Mouse (Mus musculus) lung, embryonic 16.5 days (tissue): ENCODE results near the gene Eif2ak3. TPM values are rescaled to one million over a fixed set of nuclear protein-coding genes. Genes with fewer than 3 reads are reported as not detected.
"Not testable (repeated sequence)": the region's sequence is repeated elsewhere in the genome, so short reads cannot be mapped to it uniquely, and the experiment has no call there.

Experiments
- ATAC-seq: fragments of 200-750 bp; cut with Nextera tagmentation; 2 replicates; pipeline ENCODE4 v1.8.0; 2017; ENCODE audit warnings: low read depth, mild to moderate bottlenecking, moderate library complexity
- H3K27ac ChIP-seq: fragments of 300-500 bp; sonication (generic); 2 replicates; pipeline ENCODE4 v1.5.1; 2014; ENCODE audit warnings: mild to moderate bottlenecking, control low read depth, low read length
- H3K27me3 ChIP-seq: fragments of 300-500 bp; sonication (generic); 2 replicates; pipeline ENCODE4 v1.6.1; 2014; ENCODE audit warnings: low read depth, low read length, mixed read lengths; ENCODE audit not compliant: control insufficient read depth, insufficient read depth
- H3K36me3 ChIP-seq: fragments of 300-500 bp; sonication (generic); 2 replicates; pipeline ENCODE4 v1.6.1; 2014; ENCODE audit warnings: low read length; ENCODE audit not compliant: control insufficient read depth, insufficient read depth
- H3K4me1 ChIP-seq: fragments of 300-500 bp; sonication (generic); replicated peaks from 2 replicates; pipeline ENCODE4 v1.6.1; 2014; ENCODE audit warnings: low read length, mixed read lengths; ENCODE audit not compliant: control insufficient read depth, insufficient read depth
- H3K4me2 ChIP-seq: fragments of 300-500 bp; sonication (generic); 2 replicates; pipeline ENCODE4 v1.6.1; 2014; ENCODE audit warnings: low read depth, low read length, control low read depth
- H3K4me3 ChIP-seq: fragments of 300-500 bp; sonication (generic); 2 replicates; pipeline ENCODE4 v1.5.1; 2014; ENCODE audit warnings: mild to moderate bottlenecking, low read length, control low read depth
- H3K9ac ChIP-seq: fragments of 300-500 bp; sonication (generic); 2 replicates; pipeline ENCODE4 v1.6.1; 2014; ENCODE audit warnings: low read length, control low read depth
- H3K9me3 ChIP-seq: fragments of 300-500 bp; sonication (generic); 2 replicates; pipeline ENCODE4 v1.6.1; 2016; ENCODE audit warnings: low read length; ENCODE audit not compliant: control insufficient read depth
- WGBS: fragments of 180-500 bp; shearing (Covaris S2); extraction: QIAGEN DNeasy Blood & Tissue Kit; methylation state at CpG from one replicate; pipeline ENCODE4 v1.1.7; 2014; 5-methylcytosine and 5-hydroxymethylcytosine counted together
- polyA plus RNA-seq: library from polyadenylated mRNA; unstranded; fragments of >200 nt; fragmentation: Nextera tagmentation; extraction: Ambion mirVana; gene quantifications from 2 replicates; pipeline ENCODE4 v1.2.1, GENCODE M21; 2015

Eif2ak3 gene
- polyA plus RNA-seq, 1 experiment from 2014 or later: 9.5 TPM

DNA sequence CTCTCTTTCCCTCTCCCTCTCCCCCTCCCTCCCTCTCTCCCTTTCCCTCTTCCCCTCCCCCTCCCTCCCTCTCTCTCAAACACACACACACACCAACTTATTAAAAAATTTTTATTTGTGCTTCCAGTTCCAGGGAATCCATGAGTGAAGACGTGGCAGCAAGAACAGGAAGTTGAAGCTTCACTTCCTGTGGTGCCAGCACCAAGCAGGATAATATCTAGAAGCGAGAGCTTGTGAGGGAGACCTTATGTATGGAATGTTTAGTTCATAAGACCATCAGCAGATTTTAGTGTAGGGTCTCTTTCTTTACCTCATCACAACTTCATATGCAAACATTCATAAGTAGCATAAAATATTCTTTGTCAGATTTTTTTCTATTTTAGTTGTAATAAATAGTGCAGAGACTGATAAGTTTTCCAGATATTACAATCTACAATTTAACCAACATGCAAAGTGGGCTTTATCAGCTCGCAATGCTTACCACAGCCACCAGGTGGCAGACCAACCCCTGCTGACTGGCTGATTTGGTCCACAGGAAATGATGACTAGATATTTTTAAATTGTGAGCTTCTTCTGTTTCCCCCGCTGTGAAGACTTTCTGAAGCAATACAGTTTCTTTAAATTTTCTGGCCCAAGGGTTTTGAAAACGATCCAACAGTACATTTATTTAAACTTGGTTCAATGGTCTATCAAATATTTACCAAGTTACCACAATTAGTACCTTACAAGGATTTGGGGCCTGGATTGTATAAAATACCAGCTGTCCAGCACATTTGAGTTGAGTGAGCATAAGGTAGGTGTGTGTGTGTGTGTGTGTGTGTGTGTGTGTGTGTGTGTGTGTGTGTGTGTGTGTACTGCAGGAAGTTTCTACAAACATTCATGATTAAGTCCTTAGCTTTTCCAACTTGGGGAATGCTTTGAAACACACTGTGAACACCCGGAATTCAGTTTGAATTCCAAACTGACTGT, 32.5 kb upstream of the Eif2ak3 start:
- Histone ChIP-seq H3K36me3 (no peaks in the 10 kb centered on the region), H3K27ac (peak overlapping the region; percentile 32; the same call in 1 of the 2 replicates), H3K9ac (no peak overlapping the region), H3K4me2 (no peak overlapping the region), H3K9me3 (no peaks in the 10 kb centered on the region), H3K27me3 (no peaks in the 10 kb centered on the region), H3K4me3 (no peak overlapping the region), H3K4me1 (peaks cover 4% of the 10 kb centered on the region)
- ATAC-seq: peak; percentile 68
- WGBS: 12% methylated on average over 6 of the region's 6 CpGs

DNA sequence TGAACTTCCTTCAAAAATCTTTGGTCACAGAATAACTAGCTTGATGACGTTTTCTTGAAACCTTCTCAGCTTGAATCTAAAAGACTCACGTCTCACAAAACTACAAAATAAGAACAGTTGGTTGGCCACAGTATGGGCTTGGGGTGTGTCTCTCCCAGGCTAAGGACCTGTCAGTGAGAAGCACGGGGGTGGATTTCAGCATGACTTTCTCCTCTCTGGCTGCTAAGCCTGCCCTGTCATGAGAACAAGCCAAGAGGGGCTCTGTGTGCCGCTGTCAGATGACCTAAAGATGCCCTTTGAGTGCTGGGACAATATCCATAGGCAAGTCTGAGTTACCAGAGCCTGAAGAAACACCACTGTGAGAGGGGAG, 31.8 kb upstream of the Eif2ak3 start:
- Histone ChIP-seq H3K4me2 (no peak overlapping the region), H3K27me3 (no peaks in the 10 kb centered on the region), H3K9ac (no peak overlapping the region), H3K4me1 (peaks cover 4% of the 10 kb centered on the region), H3K9me3 (no peaks in the 10 kb centered on the region), H3K36me3 (no peaks in the 10 kb centered on the region), H3K4me3 (no peak overlapping the region), H3K27ac (peak overlapping the region; percentile 32; the same call in 1 of the 2 replicates)
- ATAC-seq: peak; percentile 63; the same call in 1 of the 2 replicates
- 21% methylated on average over 4 of the region's 4 CpGs for WGBS

DNA sequence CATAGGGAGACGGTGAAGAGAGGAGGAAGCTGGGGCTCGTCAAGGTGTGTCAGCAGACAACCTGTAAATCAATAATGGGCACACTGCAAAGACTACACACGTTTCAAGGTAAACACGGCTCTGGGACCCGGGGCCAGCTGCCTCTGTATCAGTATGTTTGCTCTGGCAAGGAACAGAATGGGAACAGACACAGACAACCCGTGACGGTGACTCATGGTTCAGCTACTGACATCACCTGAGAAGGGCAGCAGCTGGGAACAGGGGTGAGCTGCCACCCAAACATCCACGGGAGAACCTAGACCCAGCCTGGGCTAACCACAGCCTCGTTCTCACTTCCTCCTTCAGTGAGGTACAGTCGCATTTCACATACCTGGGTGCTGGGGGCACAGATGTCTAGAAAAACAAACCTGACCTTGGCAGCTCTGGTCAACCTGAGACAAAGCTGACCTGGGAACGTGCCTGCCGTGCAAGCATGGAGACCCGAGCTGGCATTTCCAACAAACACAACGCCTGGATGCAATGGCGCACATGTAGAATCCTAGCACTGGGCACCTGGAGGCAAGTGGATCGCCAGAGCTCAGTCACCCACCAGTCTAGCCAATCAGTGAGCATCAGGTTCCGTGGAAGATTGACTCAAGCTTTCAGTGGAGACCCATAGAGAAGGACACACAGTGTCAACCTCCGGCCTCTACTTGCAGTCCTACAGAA, 30.2 kb upstream of the Eif2ak3 start:
- ATAC-seq: 0 out of 2 replicates have a peak, but pooled peaks have one; percentile 11

DNA sequence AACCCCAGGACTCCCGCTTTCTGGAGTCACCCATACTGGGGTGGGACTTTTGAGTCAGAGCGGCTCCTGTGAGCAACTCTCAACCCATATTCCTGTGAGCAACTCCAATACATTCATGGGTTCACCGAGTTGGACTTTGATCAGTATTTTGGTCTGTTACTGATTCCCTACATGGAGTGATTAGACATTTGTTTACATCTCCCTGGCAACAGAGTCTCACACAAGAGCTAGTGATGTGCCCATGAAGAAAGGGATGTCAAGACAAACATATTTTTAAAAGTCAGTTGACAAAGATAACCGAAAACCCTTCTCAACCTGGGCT, 29.7 kb upstream of the Eif2ak3 start:
- 79% methylated on average over 4 of the region's 4 CpGs for WGBS
- Histone ChIP-seq H3K4me3 (no peak overlapping the region), H3K27me3 (no peaks in the 10 kb centered on the region), H3K4me1 (peaks cover 4% of the 10 kb centered on the region), H3K27ac (no peak overlapping the region), H3K4me2 (no peak overlapping the region), H3K36me3 (no peaks in the 10 kb centered on the region), H3K9me3 (no peaks in the 10 kb centered on the region), H3K9ac (no peak overlapping the region)
- no peak for ATAC-seq

More for the DNA sequence above, 30.2 kb upstream of the Eif2ak3 start:
- no peak overlapping the region for H3K4me2 ChIP-seq
- no peak overlapping the region for H3K27ac ChIP-seq
- WGBS: 61% methylated on average over 18 of the region's 18 CpGs
- H3K4me3 ChIP-seq: no peak overlapping the region
- peaks cover 4% of the 10 kb centered on the region for H3K4me1 ChIP-seq
- no peaks in the 10 kb centered on the region for H3K36me3 ChIP-seq
- no peaks in the 10 kb centered on the region for H3K9me3 ChIP-seq
- H3K27me3 ChIP-seq: no peaks in the 10 kb centered on the region
- no peak overlapping the region for H3K9ac ChIP-seq

DNA sequence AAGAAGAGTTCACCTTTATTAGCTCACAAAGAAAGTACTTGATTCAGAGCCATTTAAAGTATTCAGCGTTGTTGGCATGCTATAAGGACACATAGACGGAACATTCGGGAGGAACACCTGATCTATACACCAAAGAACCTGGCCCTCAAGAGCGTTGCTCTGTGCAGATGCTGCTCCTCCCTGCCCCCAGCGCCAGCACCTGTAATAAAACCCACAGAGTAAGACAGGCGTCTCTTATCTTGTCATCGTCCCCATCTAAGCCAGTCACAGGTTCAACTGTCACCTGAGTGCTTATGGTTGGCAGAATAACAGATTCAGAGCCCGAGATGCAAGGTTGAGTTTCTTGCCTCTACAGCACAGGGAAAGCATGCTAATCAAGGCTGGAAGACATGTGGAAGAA, 28.8 kb upstream of the Eif2ak3 start:
- Histone ChIP-seq H3K4me2 (no peak overlapping the region), H3K36me3 (no peaks in the 10 kb centered on the region), H3K4me1 (peaks cover 4% of the 10 kb centered on the region), H3K27ac (no peak overlapping the region), H3K27me3 (no peaks in the 10 kb centered on the region), H3K4me3 (no peak overlapping the region), H3K9me3 (no peaks in the 10 kb centered on the region), H3K9ac (no peak overlapping the region)
- 74% methylated on average over 8 of the region's 8 CpGs for WGBS
- ATAC-seq: no peak

DNA sequence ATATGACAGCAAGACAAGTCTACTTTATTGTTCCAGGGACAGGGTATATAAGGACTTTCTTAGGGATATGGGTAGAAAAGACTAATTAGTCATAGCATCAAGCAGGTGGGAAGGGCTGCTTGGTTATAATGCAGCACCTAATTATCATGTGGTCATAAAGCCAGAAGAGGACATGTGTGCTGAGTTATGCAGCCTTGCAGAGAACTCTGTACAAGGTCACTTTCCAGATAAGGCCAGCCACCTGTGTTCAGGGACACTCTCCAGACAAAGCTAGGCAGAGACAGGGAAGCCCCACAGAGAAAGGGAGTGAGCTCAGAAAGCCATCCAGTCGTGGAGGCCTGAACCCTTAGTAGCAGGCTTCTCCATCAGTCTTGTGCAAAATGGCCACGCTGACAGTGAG, 22.7 kb upstream of the Eif2ak3 start:
- 54% methylated on average over 2 of the region's 2 CpGs for WGBS
- no peak for ATAC-seq

DNA sequence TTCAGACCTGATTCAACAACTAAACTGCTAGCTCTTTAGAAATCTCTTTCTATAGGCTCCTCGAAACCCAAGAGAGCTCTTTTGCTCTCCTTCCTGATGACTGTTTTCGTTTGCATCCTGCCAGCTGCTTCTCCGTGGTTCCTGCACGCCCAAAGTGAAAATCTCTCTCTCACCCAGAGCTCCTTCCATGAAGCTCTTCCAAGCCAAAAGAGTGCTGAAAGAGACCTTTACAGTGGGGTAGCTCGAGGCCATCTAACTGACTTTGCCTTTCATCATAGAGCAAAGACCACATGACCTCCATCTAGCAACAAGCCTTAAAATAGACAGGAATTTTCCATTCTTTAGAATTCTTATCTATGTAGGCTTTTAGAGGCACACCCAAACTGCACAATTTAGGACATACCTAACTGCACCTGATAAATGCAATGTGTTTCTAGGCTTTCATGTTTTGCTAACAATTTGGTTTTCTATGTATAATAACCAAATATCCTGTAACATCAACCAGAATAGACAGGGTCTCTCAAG, 21.9 kb upstream of the Eif2ak3 start:
- no peaks in the 10 kb centered on the region for H3K36me3 ChIP-seq
- H3K4me3 ChIP-seq: no peak overlapping the region
- ATAC-seq: no peak
- H3K27ac ChIP-seq: no peak overlapping the region
- H3K4me1 ChIP-seq: 0 out of 2 replicates have a peak, but pooled peaks cover 3% of the 10 kb centered on the region
- no peaks in the 10 kb centered on the region for H3K9me3 ChIP-seq
- WGBS: 61% methylated on average over 5 of the region's 5 CpGs
- H3K4me2 ChIP-seq: no peak overlapping the region
- no peak overlapping the region for H3K9ac ChIP-seq
- no peaks in the 10 kb centered on the region for H3K27me3 ChIP-seq

More for the DNA sequence above, 22.7 kb upstream of the Eif2ak3 start:
- Histone ChIP-seq H3K4me1 (0 out of 2 replicates have a peak, but pooled peaks cover 3% of the 10 kb centered on the region), H3K9ac (no peak overlapping the region), H3K4me3 (no peak overlapping the region), H3K36me3 (no peaks in the 10 kb centered on the region), H3K27me3 (no peaks in the 10 kb centered on the region), H3K4me2 (no peak overlapping the region), H3K27ac (no peak overlapping the region), H3K9me3 (no peaks in the 10 kb centered on the region)

DNA sequence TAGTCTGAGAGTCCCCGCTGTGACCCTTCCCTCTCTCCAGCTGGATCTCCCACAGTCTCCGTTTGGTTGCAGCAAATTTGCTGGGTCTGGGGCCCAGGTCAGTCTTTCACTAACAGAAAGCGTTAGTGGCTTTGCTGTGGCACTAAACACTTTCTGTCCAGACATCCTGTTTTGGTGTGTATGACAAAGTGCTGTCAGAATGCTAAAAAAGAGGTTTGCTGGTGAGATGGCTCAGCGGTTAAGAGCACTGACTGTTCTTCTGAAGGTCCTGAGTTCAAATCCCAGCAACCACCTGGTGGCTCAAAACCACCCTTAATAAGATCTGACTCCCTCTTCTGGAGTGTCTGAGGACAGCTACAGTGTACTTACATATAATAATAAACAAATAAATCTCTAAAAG, 21.0 kb upstream of the Eif2ak3 start:
- H3K27ac ChIP-seq, H3K4me1 ChIP-seq: not testable (repeated sequence)

More for the DNA sequence above, 21.0 kb upstream of the Eif2ak3 start:
- not testable (repeated sequence) for H3K36me3 ChIP-seq, H3K4me2 ChIP-seq, H3K9ac ChIP-seq, H3K27me3 ChIP-seq, H3K9me3 ChIP-seq, ATAC-seq, H3K4me3 ChIP-seq
- WGBS: 56% methylated on average over 4 of the region's 4 CpGs
